Mouse (Mus musculus): Measurements from ENCODE around the gene Abhd14b. TPM values are rescaled to one million over a fixed set of nuclear protein-coding genes. Genes with fewer than 3 reads are reported as not detected.
A peak's percentile ranks its signal among the peaks of the same experiment; 100 is the strongest.

The Abhd14b gene
- polyA plus RNA-seq, 2 experiments: 17.3 to 24.9 TPM

GRCm38 (mm10) chr9:106466721-106467120 lies 19.5 kb downstream of the Abhd14b start:
- Histone ChIP-seq H3K27me3 (ENCODE audit: control insufficient read depth, insufficient read depth, low read length) (peaks cover 20% of the 10 kb centered on the region), H3K9me3 (ENCODE audit: control insufficient read depth, low read length) (no peaks in the 10 kb centered on the region), H3K9ac (replicated peaks) (no peak overlapping the region), H3K4me2 (ENCODE audit: low read depth) (no peak overlapping the region), H3K27ac (no peak overlapping the region), H3K36me3 (replicated peaks; ENCODE audit: control insufficient read depth, insufficient read depth, low read depth) (no peaks in the 10 kb centered on the region), H3K4me3 (ENCODE audit: insufficient read depth in 1 of 2, low read depth in 2 of 2, low read length in 2 of 2) (no peak overlapping the region), H3K4me1 (replicated peaks; ENCODE audit: control insufficient read depth in 2 of 2, insufficient read depth in 2 of 2, low read length in 1 of 2) (no peaks in the 10 kb centered on the region)
- DNase-seq (ENCODE audit: low read depth in 3 of 3, low spot score in 3 of 3) (no peak), ATAC-seq (ENCODE audit: insufficient read depth) (no peak)
- WGBS (ENCODE audit: insufficient replicate concordance): 58% methylated on average over 6 of the region's 6 CpGs
- TF ChIP-seq EP300 (IDR thresholded peaks at IDR 0.05; ENCODE audit: low read depth) (no peak), CTCF (IDR thresholded peaks at IDR 0.05; ENCODE audit: low read depth) (no peak)

GRCm38 (mm10) chr9:106467746-106468145 lies 20.5 kb downstream of the Abhd14b start:
- no peak for TF ChIP-seq CTCF (IDR thresholded peaks at IDR 0.05; ENCODE audit: low read depth)
- no peak for TF ChIP-seq EP300 (IDR thresholded peaks at IDR 0.05; ENCODE audit: low read depth)
- no peaks in the 10 kb centered on the region for H3K4me1 ChIP-seq (replicated peaks; ENCODE audit: control insufficient read depth in 2 of 2, insufficient read depth in 2 of 2, low read length in 1 of 2)
- peaks cover 20% of the 10 kb centered on the region for H3K27me3 ChIP-seq (ENCODE audit: control insufficient read depth, insufficient read depth, low read length)
- no peak overlapping the region for H3K4me3 ChIP-seq (ENCODE audit: insufficient read depth in 1 of 2, low read depth in 2 of 2, low read length in 2 of 2)
- no peak overlapping the region for H3K9ac ChIP-seq (replicated peaks)
- no peaks in the 10 kb centered on the region for H3K36me3 ChIP-seq (replicated peaks; ENCODE audit: control insufficient read depth, insufficient read depth, low read depth)
- H3K27ac ChIP-seq: no peak overlapping the region
- WGBS (ENCODE audit: insufficient replicate concordance): 68% methylated on average over 7 of the region's 7 CpGs
- ATAC-seq (ENCODE audit: insufficient read depth) (no peak), DNase-seq (ENCODE audit: low read depth in 3 of 3, low spot score in 3 of 3) (no peak)
- no peak overlapping the region for H3K4me2 ChIP-seq (ENCODE audit: low read depth)
- H3K9me3 ChIP-seq (ENCODE audit: control insufficient read depth, low read length): no peaks in the 10 kb centered on the region

GRCm38 (mm10) chr9:106469317-106469716 lies 22.1 kb downstream of the Abhd14b start:
- no peak overlapping the region for H3K9ac ChIP-seq (replicated peaks)
- no peaks in the 10 kb centered on the region for H3K9me3 ChIP-seq (ENCODE audit: control insufficient read depth, low read length)
- H3K27ac ChIP-seq: no peak overlapping the region
- H3K36me3 ChIP-seq (replicated peaks; ENCODE audit: control insufficient read depth, insufficient read depth, low read depth): no peaks in the 10 kb centered on the region
- peaks cover 19% of the 10 kb centered on the region for H3K27me3 ChIP-seq (ENCODE audit: control insufficient read depth, insufficient read depth, low read length)
- no peak for ATAC-seq (ENCODE audit: insufficient read depth)
- no peaks in the 10 kb centered on the region for H3K4me1 ChIP-seq (replicated peaks; ENCODE audit: control insufficient read depth in 2 of 2, insufficient read depth in 2 of 2, low read length in 1 of 2)
- H3K4me3 ChIP-seq (ENCODE audit: insufficient read depth in 1 of 2, low read depth in 2 of 2, low read length in 2 of 2): no peak overlapping the region
- no peak for TF ChIP-seq EP300 (IDR thresholded peaks at IDR 0.05; ENCODE audit: low read depth)
- TF ChIP-seq CTCF (IDR thresholded peaks at IDR 0.05; ENCODE audit: low read depth): 0 out of 2 replicates have a peak, but pooled peaks have one; percentile 13
- WGBS (ENCODE audit: insufficient replicate concordance): 31% methylated on average over 6 of the region's 6 CpGs
- no peak for DNase-seq (ENCODE audit: low read depth in 3 of 3, low spot score in 3 of 3)
- H3K4me2 ChIP-seq (ENCODE audit: low read depth): no peak overlapping the region

GRCm38 (mm10) chr9:106469776-106470175 lies 22.5 kb downstream of the Abhd14b start:
- DNase-seq (ENCODE audit: low read depth in 3 of 3, low spot score in 3 of 3) (no peak), ATAC-seq (ENCODE audit: insufficient read depth) (no peak)
- no peak overlapping the region for H3K27ac ChIP-seq
- H3K9me3 ChIP-seq (ENCODE audit: control insufficient read depth, low read length): no peaks in the 10 kb centered on the region
- H3K27me3 ChIP-seq (ENCODE audit: control insufficient read depth, insufficient read depth, low read length): peaks cover 15% of the 10 kb centered on the region
- no peaks in the 10 kb centered on the region for H3K4me1 ChIP-seq (replicated peaks; ENCODE audit: control insufficient read depth in 2 of 2, insufficient read depth in 2 of 2, low read length in 1 of 2)
- no peak for TF ChIP-seq CTCF (IDR thresholded peaks at IDR 0.05; ENCODE audit: low read depth)
- TF ChIP-seq EP300 (IDR thresholded peaks at IDR 0.05; ENCODE audit: low read depth): no peak
- no peak overlapping the region for H3K4me3 ChIP-seq (ENCODE audit: insufficient read depth in 1 of 2, low read depth in 2 of 2, low read length in 2 of 2)
- WGBS (ENCODE audit: insufficient replicate concordance): 35% methylated on average over 9 of the region's 9 CpGs
- no peaks in the 10 kb centered on the region for H3K36me3 ChIP-seq (replicated peaks; ENCODE audit: control insufficient read depth, insufficient read depth, low read depth)
- no peak overlapping the region for H3K9ac ChIP-seq (replicated peaks)
- no peak overlapping the region for H3K4me2 ChIP-seq (ENCODE audit: low read depth)

GRCm38 (mm10) chr9:106470991-106471750 lies 23.9 kb downstream of the Abhd14b start:
- 0 out of 2 replicates have a peak overlapping the region, but pooled peaks have one; percentile 6 for H3K4me2 ChIP-seq (ENCODE audit: low read depth)
- no peak for TF ChIP-seq EP300 (IDR thresholded peaks at IDR 0.05; ENCODE audit: low read depth)
- no peak for TF ChIP-seq CTCF (IDR thresholded peaks at IDR 0.05; ENCODE audit: low read depth)
- DNase-seq (ENCODE audit: low read depth in 3 of 3, low spot score in 3 of 3): no peak
- H3K27ac ChIP-seq: no peak overlapping the region
- no peak for ATAC-seq (ENCODE audit: insufficient read depth)
- H3K9me3 ChIP-seq (ENCODE audit: control insufficient read depth, low read length): no peaks in the 10 kb centered on the region
- H3K36me3 ChIP-seq (replicated peaks; ENCODE audit: control insufficient read depth, insufficient read depth, low read depth): no peaks in the 10 kb centered on the region
- H3K27me3 ChIP-seq (ENCODE audit: control insufficient read depth, insufficient read depth, low read length): peaks cover under 1% of the 10 kb centered on the region
- H3K4me1 ChIP-seq (replicated peaks; ENCODE audit: control insufficient read depth in 2 of 2, insufficient read depth in 2 of 2, low read length in 1 of 2): peaks cover 0 to under 1% of the 10 kb centered on the region in 2 experiments; a peak in 1 of 4 replicates
- WGBS (ENCODE audit: insufficient replicate concordance): 63% methylated on average over 14 of the region's 14 CpGs
- no peak overlapping the region for H3K4me3 ChIP-seq (ENCODE audit: insufficient read depth in 1 of 2, low read depth in 2 of 2, low read length in 2 of 2)
- no peak overlapping the region for H3K9ac ChIP-seq (replicated peaks)

Data from liver, embryonic 14.5 days (tissue).